Mouse (Mus musculus) left cerebral cortex, postnatal 36 days (tissue): ENCODE data around the gene Ccsap. TPM values are rescaled to one million over a fixed set of nuclear protein-coding genes. Genes with fewer than 3 reads are reported as not detected.
A peak's percentile ranks its signal among the peaks of the same experiment; 100 is the strongest.

ENCODE experiments used
- DNase-seq, 2 experiments: peaks; one replicate each; pipeline ENCODE4 v3.0.0; 2021 to 2022; ENCODE audit warnings: low spot score in 2 of 2, mixed read lengths in 1 of 2
- intact Hi-C: fragments of 180-260 bp; cut with DNase I; formaldehyde crosslinking; loops from one replicate; pipeline ENCODE4 v1.15.1; 2025
- total RNA-seq, 2 experiments: library from RNA; stranded (reverse); gene quantifications; 2 replicates each; pipeline ENCODE4 v1.2.3; 2021

The Ccsap gene
- total RNA-seq, 2 experiments from 2014 or later, result 70.7 to 82.7 TPM

GRCm38 (mm10) chr8:123844341-123844740 is 15.7 kb downstream of the Ccsap start:
- intact Hi-C loops, result loop anchor here (2.0 kb wide), 1 partner anchor 14 kb away; no protein-coding TSS in a partner anchor
- DNase-seq, result no peak

- DNase-seq, result no peak
- intact Hi-C loops, result no loop called here
Observed at GRCm38 (mm10) chr8:123842086-123842485, 17.9 kb downstream of the Ccsap start.

- peak; percentile 79 to 82 for DNase-seq
- intact Hi-C loops, result loop anchor here (1.0 kb wide), 1 partner anchor 37 kb away; no protein-coding TSS in a partner anchor
Observed at GRCm38 (mm10) chr8:123840578-123841345, 19.2 kb downstream of the Ccsap start.

GRCm38 (mm10) chr8:123838496-123838895 is 21.5 kb downstream of the Ccsap start:
- intact Hi-C loops, result no loop called here
- DNase-seq, result no peak

- intact Hi-C loops, result no loop called here
- no peak for DNase-seq
Observed at GRCm38 (mm10) chr8:123836354-123836753, 23.7 kb downstream of the Ccsap start.

GRCm38 (mm10) chr8:123835451-123835850 is 24.6 kb downstream of the Ccsap start:
- intact Hi-C loops, result no loop called here
- peak in 1 of 2 experiments; percentile 68 for DNase-seq

- DNase-seq, result no peak
- intact Hi-C loops, result loop anchor here (5.0 kb wide), 1 partner anchor 40 kb away; no protein-coding TSS in a partner anchor
Observed at GRCm38 (mm10) chr8:123832757-123833156, 27.3 kb downstream of the Ccsap start.

- intact Hi-C loops, result no loop called here
- no peak for DNase-seq
Observed at GRCm38 (mm10) chr8:123827523-123827922, 32.5 kb downstream of the Ccsap start.

GRCm38 (mm10) chr8:123826758-123827157 is 33.3 kb downstream of the Ccsap start:
- intact Hi-C loops, result no loop called here
- DNase-seq, result no peak

GRCm38 (mm10) chr8:123826001-123826400 is 34.0 kb downstream of the Ccsap start:
- intact Hi-C loops, result no loop called here
- DNase-seq, result no peak

- no peak for DNase-seq
Observed at GRCm38 (mm10) chr8:123823532-123824123, 36.4 kb downstream of the Ccsap start.

GRCm38 (mm10) chr8:123823111-123823510 is 36.9 kb downstream of the Ccsap start:
- intact Hi-C loops, result no loop called here

More at GRCm38 (mm10) chr8:123823532-123824123, 36.4 kb downstream of the Ccsap start:
- intact Hi-C loops, result no loop called here

GRCm38 (mm10) chr8:123820780-123821179 is 39.2 kb downstream of the Ccsap start:
- intact Hi-C loops, result no loop called here
- no peak for DNase-seq

More at GRCm38 (mm10) chr8:123823111-123823510, 36.9 kb downstream of the Ccsap start:
- no peak for DNase-seq

- no peak for DNase-seq
- intact Hi-C loops, result no loop called here
Observed at GRCm38 (mm10) chr8:123819683-123820610, 40.1 kb downstream of the Ccsap start.

GRCm38 (mm10) chr8:123817747-123818146 is 42.3 kb downstream of the Ccsap start:
- intact Hi-C loops, result no loop called here

GRCm38 (mm10) chr8:123816939-123817338 is 43.1 kb downstream of the Ccsap start:
- no peak for DNase-seq
- intact Hi-C loops, result no loop called here

More at GRCm38 (mm10) chr8:123817747-123818146, 42.3 kb downstream of the Ccsap start:
- DNase-seq, result no peak

- DNase-seq, result no peak
- intact Hi-C loops, result no loop called here
Observed at GRCm38 (mm10) chr8:123815325-123815724, 44.7 kb downstream of the Ccsap start.

GRCm38 (mm10) chr8:123813892-123814266 is 46.1 kb downstream of the Ccsap start:
- DNase-seq, result no peak
- intact Hi-C loops, result no loop called here

GRCm38 (mm10) chr8:123813173-123813891 is 46.7 kb downstream of the Ccsap start:
- intact Hi-C loops, result no loop called here
- no peak for DNase-seq
